Mouse (Mus musculus): Measurements from ENCODE around the gene Atxn2. TPM values are rescaled to one million over a fixed set of nuclear protein-coding genes. Genes with fewer than 3 reads are reported as not detected.

The Atxn2 gene
- polyA plus RNA-seq, 2 experiments = 87.2 to 156 TPM

DNA sequence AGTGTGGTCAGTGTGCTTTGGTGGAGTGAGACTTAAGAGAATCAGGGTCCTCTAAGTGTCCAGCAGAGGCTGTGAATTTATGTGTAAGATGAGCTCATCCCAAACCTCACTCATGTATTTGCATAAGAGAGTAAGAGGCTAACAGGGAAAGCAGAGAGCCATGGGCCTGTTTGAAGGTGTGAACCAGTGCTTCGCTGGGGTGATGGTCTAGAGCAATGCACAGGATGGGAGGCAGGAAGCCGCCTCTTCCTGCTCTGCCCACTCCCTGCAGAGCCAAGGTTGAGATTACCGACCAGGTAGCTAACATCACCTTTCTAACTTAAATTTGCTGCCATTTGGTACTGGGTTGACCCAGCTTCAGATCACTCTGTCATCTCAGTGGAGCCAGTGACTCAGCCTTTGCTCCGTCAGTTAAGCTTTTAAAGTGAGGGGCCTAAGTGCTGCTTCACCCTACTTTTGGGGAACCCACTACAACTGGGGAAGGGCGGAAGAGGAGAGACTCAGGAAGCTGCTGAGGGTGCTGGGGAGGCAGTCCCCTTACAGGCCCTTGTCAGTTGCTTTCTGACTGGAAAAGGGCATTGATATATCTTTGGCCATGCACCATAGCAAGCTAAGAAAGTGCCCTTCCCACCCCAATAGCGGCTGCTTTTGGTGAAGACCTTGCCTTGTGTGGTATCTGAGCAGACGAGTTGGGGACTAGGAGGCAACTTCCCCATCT, 101.5 kb downstream of the Atxn2 start:
- Histone ChIP-seq H3K27ac (replicated peaks; ENCODE audit: low read depth, low read length) (no peak overlapping the region), H3K9ac (ENCODE audit: low read depth, low read length, severe bottlenecking) (no peak overlapping the region), H3K9me3 (ENCODE audit: control insufficient read depth, low read length) (no peaks in the 10 kb centered on the region), H3K36me3 (ENCODE audit: control insufficient read depth, insufficient read depth, low read length) (peaks cover 76% of the 10 kb centered on the region), H3K4me3 (replicated peaks; ENCODE audit: low read length) (no peak overlapping the region), H3K4me2 (replicated peaks; ENCODE audit: low read depth, low read length, severe bottlenecking) (no peak overlapping the region), H3K27me3 (ENCODE audit: control insufficient read depth, insufficient read depth, low read length) (no peaks in the 10 kb centered on the region), H3K4me1 (ENCODE audit: control insufficient read depth, insufficient read depth, low read length) (no peaks in the 10 kb centered on the region)
- no peak for TF ChIP-seq POLR2A (IDR thresholded peaks at IDR 0.05; ENCODE audit: borderline replicate concordance, extremely low read depth, insufficient read depth, insufficient read length)
- ATAC-seq (ENCODE audit: low FRiP score, low read depth) (no peak), DNase-seq (ENCODE audit: low spot score) (no peak)
- WGBS = 81% methylated on average over 7 of the region's 7 CpGs

GRCm38 (mm10) chr5:121813744-121814143, 102.6 kb downstream of the Atxn2 start:
- no peak for TF ChIP-seq POLR2A (IDR thresholded peaks at IDR 0.05; ENCODE audit: borderline replicate concordance, extremely low read depth, insufficient read depth, insufficient read length)
- DNase-seq (ENCODE audit: low spot score) (no peak), ATAC-seq (ENCODE audit: low FRiP score, low read depth) (no peak)
- 91% methylated on average over 10 of the region's 10 CpGs for WGBS
- H3K9me3 ChIP-seq (ENCODE audit: control insufficient read depth, low read length) = no peaks in the 10 kb centered on the region
- H3K4me1 ChIP-seq (ENCODE audit: control insufficient read depth, insufficient read depth, low read length) = no peaks in the 10 kb centered on the region
- H3K27ac ChIP-seq (replicated peaks; ENCODE audit: low read depth, low read length) = no peak overlapping the region
- H3K27me3 ChIP-seq (ENCODE audit: control insufficient read depth, insufficient read depth, low read length) = no peaks in the 10 kb centered on the region
- no peak overlapping the region for H3K4me3 ChIP-seq (replicated peaks; ENCODE audit: low read length)
- peaks cover 79% of the 10 kb centered on the region for H3K36me3 ChIP-seq (ENCODE audit: control insufficient read depth, insufficient read depth, low read length)
- no peak overlapping the region for H3K9ac ChIP-seq (ENCODE audit: low read depth, low read length, severe bottlenecking)
- no peak overlapping the region for H3K4me2 ChIP-seq (replicated peaks; ENCODE audit: low read depth, low read length, severe bottlenecking)

DNA sequence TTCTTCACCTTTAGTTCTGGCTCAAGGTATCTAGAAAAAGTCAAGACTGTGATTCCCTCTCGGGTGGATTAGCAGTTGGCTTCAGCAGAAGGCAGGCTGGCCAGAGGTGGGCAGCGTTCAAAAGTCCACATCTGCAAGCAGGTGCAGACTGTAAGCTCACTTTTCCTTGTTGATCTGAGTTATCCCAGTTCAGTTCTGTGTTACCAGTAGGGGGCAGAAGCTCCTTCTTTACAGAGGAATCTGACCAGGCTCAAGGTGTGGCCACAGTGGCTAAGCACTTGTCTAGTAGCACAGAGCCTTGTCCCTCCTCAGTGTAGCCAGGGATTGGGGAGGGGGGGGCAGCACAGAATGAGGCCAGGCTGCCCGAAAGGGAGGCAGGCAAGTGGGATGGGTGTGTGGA, 103.9 kb downstream of the Atxn2 start:
- H3K4me2 ChIP-seq (replicated peaks; ENCODE audit: low read depth, low read length, severe bottlenecking) = no peak overlapping the region
- no peak overlapping the region for H3K27ac ChIP-seq (replicated peaks; ENCODE audit: low read depth, low read length)
- no peaks in the 10 kb centered on the region for H3K4me1 ChIP-seq (ENCODE audit: control insufficient read depth, insufficient read depth, low read length)
- no peaks in the 10 kb centered on the region for H3K9me3 ChIP-seq (ENCODE audit: control insufficient read depth, low read length)
- no peaks in the 10 kb centered on the region for H3K27me3 ChIP-seq (ENCODE audit: control insufficient read depth, insufficient read depth, low read length)
- TF ChIP-seq POLR2A (IDR thresholded peaks at IDR 0.05; ENCODE audit: borderline replicate concordance, extremely low read depth, insufficient read depth, insufficient read length) = no peak
- ATAC-seq (ENCODE audit: low FRiP score, low read depth) = no peak
- WGBS = 65% methylated on average over 3 of the region's 3 CpGs
- H3K4me3 ChIP-seq (replicated peaks; ENCODE audit: low read length) = no peak overlapping the region
- H3K9ac ChIP-seq (ENCODE audit: low read depth, low read length, severe bottlenecking) = no peak overlapping the region
- H3K36me3 ChIP-seq (ENCODE audit: control insufficient read depth, insufficient read depth, low read length) = peaks cover 87% of the 10 kb centered on the region
- peak; percentile 71 for DNase-seq (ENCODE audit: low spot score)

DNA sequence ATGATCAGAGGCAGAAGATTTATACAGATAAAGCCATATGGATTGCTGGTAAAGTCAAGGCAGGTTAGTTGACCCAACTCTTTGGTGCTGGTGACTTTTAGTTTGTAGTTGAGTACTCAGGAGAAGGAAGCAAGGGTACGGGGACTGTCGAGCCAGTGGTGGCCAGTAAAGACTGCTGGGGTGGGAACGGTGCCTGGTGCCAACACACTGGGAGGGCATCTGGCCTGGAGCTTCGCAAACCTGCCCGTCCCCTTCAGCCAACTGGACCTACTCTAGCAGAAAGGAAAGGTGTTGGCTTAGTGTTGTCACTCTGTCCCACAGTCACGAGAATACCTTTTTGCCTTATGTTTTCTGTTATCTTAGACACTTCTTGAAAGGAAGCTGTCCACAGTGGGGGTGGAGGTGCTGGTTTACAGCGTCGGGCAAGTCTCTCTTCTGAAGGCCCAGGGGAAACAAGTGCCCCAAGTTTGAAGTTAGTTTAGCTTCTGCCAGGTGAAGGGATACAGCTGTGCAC, 104.8 kb downstream of the Atxn2 start:
- H3K27me3 ChIP-seq (ENCODE audit: control insufficient read depth, insufficient read depth, low read length) = no peaks in the 10 kb centered on the region
- H3K9me3 ChIP-seq (ENCODE audit: control insufficient read depth, low read length) = no peaks in the 10 kb centered on the region
- no peak overlapping the region for H3K4me2 ChIP-seq (replicated peaks; ENCODE audit: low read depth, low read length, severe bottlenecking)
- WGBS = 83% methylated on average over 8 of the region's 8 CpGs
- H3K36me3 ChIP-seq (ENCODE audit: control insufficient read depth, insufficient read depth, low read length) = peaks cover 84% of the 10 kb centered on the region
- no peak overlapping the region for H3K9ac ChIP-seq (ENCODE audit: low read depth, low read length, severe bottlenecking)
- no peak overlapping the region for H3K4me3 ChIP-seq (replicated peaks; ENCODE audit: low read length)
- no peak for DNase-seq (ENCODE audit: low spot score)
- no peak for TF ChIP-seq POLR2A (IDR thresholded peaks at IDR 0.05; ENCODE audit: borderline replicate concordance, extremely low read depth, insufficient read depth, insufficient read length)
- no peak overlapping the region for H3K27ac ChIP-seq (replicated peaks; ENCODE audit: low read depth, low read length)
- ATAC-seq (ENCODE audit: low FRiP score, low read depth) = no peak
- H3K4me1 ChIP-seq (ENCODE audit: control insufficient read depth, insufficient read depth, low read length) = no peaks in the 10 kb centered on the region

GRCm38 (mm10) chr5:121816611-121817010, 105.5 kb downstream of the Atxn2 start:
- H3K4me2 ChIP-seq (replicated peaks; ENCODE audit: low read depth, low read length, severe bottlenecking) = no peak overlapping the region
- ATAC-seq (ENCODE audit: low FRiP score, low read depth) = no peak
- WGBS = 94% methylated on average over 2 of the region's 2 CpGs
- no peaks in the 10 kb centered on the region for H3K9me3 ChIP-seq (ENCODE audit: control insufficient read depth, low read length)
- H3K36me3 ChIP-seq (ENCODE audit: control insufficient read depth, insufficient read depth, low read length) = peaks cover 77% of the 10 kb centered on the region
- H3K4me3 ChIP-seq (replicated peaks; ENCODE audit: low read length) = no peak overlapping the region
- no peaks in the 10 kb centered on the region for H3K4me1 ChIP-seq (ENCODE audit: control insufficient read depth, insufficient read depth, low read length)
- H3K9ac ChIP-seq (ENCODE audit: low read depth, low read length, severe bottlenecking) = no peak overlapping the region
- no peak for TF ChIP-seq POLR2A (IDR thresholded peaks at IDR 0.05; ENCODE audit: borderline replicate concordance, extremely low read depth, insufficient read depth, insufficient read length)
- DNase-seq (ENCODE audit: low spot score) = no peak
- H3K27me3 ChIP-seq (ENCODE audit: control insufficient read depth, insufficient read depth, low read length) = no peaks in the 10 kb centered on the region
- H3K27ac ChIP-seq (replicated peaks; ENCODE audit: low read depth, low read length) = no peak overlapping the region

Measured in limb, embryonic 14.5 days (tissue).